Mouse (Mus musculus) forebrain, embryonic 14.5 days (tissue): ENCODE measurements around the gene Rimbp2. TPM values are rescaled to one million over a fixed set of nuclear protein-coding genes. Genes with fewer than 3 reads are reported as not detected.

Experiments
- ATAC-seq: fragments of 200-750 bp; cut with Nextera tagmentation; 2 replicates; pipeline ENCODE4 v1.8.0; 2017; ENCODE audit warnings: mild to moderate bottlenecking, moderate library complexity
- DNase-seq: peaks from one replicate; pipeline ENCODE4 v3.0.0-alpha.2; 2015; ENCODE audit warnings: low spot score
- H3K27ac ChIP-seq: fragments of 300-500 bp; sonication (generic); 2 replicates; pipeline ENCODE4 v1.5.1; 2014; ENCODE audit warnings: low read depth, mild to moderate bottlenecking, control low read depth, low read length, moderate library complexity
- H3K27me3 ChIP-seq: fragments of 300-500 bp; sonication (generic); replicated peaks from 2 replicates; pipeline ENCODE4 v1.6.1; 2014; ENCODE audit warnings: low read length, control low read depth, mixed read lengths; ENCODE audit not compliant: control insufficient read depth, insufficient read depth
- H3K36me3 ChIP-seq: fragments of 300-500 bp; sonication (generic); 2 replicates; pipeline ENCODE4 v1.6.1; 2014; ENCODE audit warnings: low read length, control low read depth; ENCODE audit not compliant: control insufficient read depth, insufficient read depth
- H3K4me1 ChIP-seq: fragments of 300-500 bp; sonication (generic); 2 replicates; pipeline ENCODE4 v1.6.1; 2014; ENCODE audit warnings: antibody characterized with exemption, low read length, control low read depth; ENCODE audit not compliant: control insufficient read depth, insufficient read depth
- H3K4me2 ChIP-seq: fragments of 300-500 bp; sonication (generic); 2 replicates; pipeline ENCODE4 v1.6.1; 2014; ENCODE audit warnings: mild to moderate bottlenecking, control low read depth, low read length
- H3K4me3 ChIP-seq: fragments of 300-500 bp; sonication (generic); 2 replicates; pipeline ENCODE4 v1.5.1; 2014; ENCODE audit warnings: low read depth, low read length, control low read depth
- H3K9ac ChIP-seq: fragments of 300-500 bp; sonication (generic); 2 replicates; pipeline ENCODE4 v1.6.1; 2014; ENCODE audit warnings: mild to moderate bottlenecking, low read length, control low read depth, moderate library complexity
- H3K9me3 ChIP-seq: fragments of 300-500 bp; sonication (generic); replicated peaks from 2 replicates; pipeline ENCODE4 v1.6.1; 2016; ENCODE audit warnings: low read length, control low read depth, mixed read lengths; ENCODE audit not compliant: control insufficient read depth
- WGBS: fragments of 180-500 bp; shearing (Covaris S2); extraction: QIAGEN DNeasy Blood & Tissue Kit; methylation state at CpG from one replicate; pipeline ENCODE4 v1.1.7; 2014; 5-methylcytosine and 5-hydroxymethylcytosine counted together
- polyA plus RNA-seq: library from polyadenylated mRNA; unstranded; fragments of >200 nt; fragmentation: Nextera tagmentation; extraction: Ambion mirVana; gene quantifications from 2 replicates; pipeline ENCODE4 v1.2.1, GENCODE M21; 2014

Gene Rimbp2
- polyA plus RNA-seq, 1 experiment from 2014 or later = 2.2 TPM

DNA sequence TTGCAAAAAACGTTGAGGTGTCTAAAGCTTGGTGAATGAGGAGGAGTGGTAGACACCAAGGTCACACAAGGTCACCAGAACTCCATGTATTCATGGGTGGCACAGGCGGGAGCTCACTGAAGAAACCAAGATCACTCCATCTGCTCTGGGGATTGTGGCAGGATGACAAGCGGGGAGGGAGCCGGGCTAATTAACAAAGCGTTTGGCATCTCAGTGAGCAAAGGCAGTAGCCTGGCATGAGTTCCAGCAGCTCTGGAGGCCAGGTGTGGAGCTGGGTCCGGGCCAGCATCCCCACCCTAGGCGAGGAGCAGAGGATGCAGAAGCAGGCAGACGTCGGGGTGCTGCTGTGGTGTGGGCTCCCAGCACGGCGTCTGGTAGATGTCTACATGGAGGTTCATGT is 108.3 kb downstream of the Rimbp2 start:
- H3K27ac ChIP-seq = no peak overlapping the region
- no peaks in the 10 kb centered on the region for H3K36me3 ChIP-seq
- no peaks in the 10 kb centered on the region for H3K27me3 ChIP-seq
- ATAC-seq (peak; percentile 40; the same call in 1 of the 2 replicates), DNase-seq (peak; percentile 71)
- no peak overlapping the region for H3K4me2 ChIP-seq
- H3K4me3 ChIP-seq = no peak overlapping the region
- H3K9ac ChIP-seq = no peak overlapping the region
- WGBS = 64% methylated on average over 11 of the region's 11 CpGs
- H3K9me3 ChIP-seq = no peaks in the 10 kb centered on the region; the same call in 1 of the 2 replicates
- H3K4me1 ChIP-seq = no peaks in the 10 kb centered on the region

DNA sequence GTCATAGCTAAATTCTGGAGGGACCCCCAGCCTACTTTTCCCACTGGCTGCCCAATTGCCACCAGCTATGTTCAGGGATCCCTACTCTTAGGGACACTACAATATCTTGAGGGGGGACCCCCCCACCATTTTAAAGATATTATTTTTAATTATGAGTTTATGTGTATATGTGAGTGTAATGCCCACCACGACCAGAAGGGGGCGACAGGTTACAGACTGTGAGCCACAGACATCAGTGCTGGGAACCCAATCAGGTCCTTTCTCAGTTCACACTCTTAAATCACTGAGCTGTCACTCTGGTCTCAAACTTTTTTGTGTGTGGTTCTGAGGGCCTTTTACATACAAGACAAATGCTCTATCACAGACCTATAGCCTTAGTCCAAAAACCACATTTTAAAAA is 109.3 kb downstream of the Rimbp2 start:
- H3K9me3 ChIP-seq = no peaks in the 10 kb centered on the region; the same call in 1 of the 2 replicates
- DNase-seq (no peak), ATAC-seq (no peak)
- H3K4me1 ChIP-seq = no peaks in the 10 kb centered on the region
- no peak overlapping the region for H3K9ac ChIP-seq
- no peak overlapping the region for H3K4me2 ChIP-seq
- H3K27me3 ChIP-seq = no peaks in the 10 kb centered on the region
- no peaks in the 10 kb centered on the region for H3K36me3 ChIP-seq
- no peak overlapping the region for H3K4me3 ChIP-seq
- H3K27ac ChIP-seq = no peak overlapping the region
- 49% methylated on average over 2 of the region's 2 CpGs for WGBS

DNA sequence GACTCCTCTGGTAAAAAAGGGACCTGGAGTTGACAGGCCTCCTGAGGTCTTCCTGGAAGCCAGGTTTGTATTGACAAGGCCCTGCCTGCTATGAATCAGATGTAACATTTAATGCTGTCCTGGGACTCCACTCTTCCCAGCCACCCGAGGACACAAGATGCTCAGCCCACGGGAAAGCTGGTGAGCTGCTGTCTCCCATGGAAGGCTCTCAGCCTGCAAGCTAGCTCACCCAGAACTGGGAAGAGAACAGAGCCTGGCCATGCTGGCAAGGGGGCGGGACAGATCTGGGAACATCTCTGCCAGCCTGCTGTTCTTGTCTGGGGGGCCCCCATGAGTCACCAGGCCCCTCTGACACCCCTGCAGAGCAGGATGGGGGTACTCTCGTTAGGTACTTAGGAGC is 111.7 kb downstream of the Rimbp2 start:
- DNase-seq (no peak), ATAC-seq (no peak)
- H3K4me3 ChIP-seq = no peak overlapping the region
- no peaks in the 10 kb centered on the region for H3K4me1 ChIP-seq
- H3K27ac ChIP-seq = no peak overlapping the region
- H3K9me3 ChIP-seq = no peaks in the 10 kb centered on the region; the same call in 1 of the 2 replicates
- WGBS = 72% methylated on average over 4 of the region's 4 CpGs
- no peak overlapping the region for H3K4me2 ChIP-seq
- H3K27me3 ChIP-seq = no peaks in the 10 kb centered on the region
- no peaks in the 10 kb centered on the region for H3K36me3 ChIP-seq
- no peak overlapping the region for H3K9ac ChIP-seq

DNA sequence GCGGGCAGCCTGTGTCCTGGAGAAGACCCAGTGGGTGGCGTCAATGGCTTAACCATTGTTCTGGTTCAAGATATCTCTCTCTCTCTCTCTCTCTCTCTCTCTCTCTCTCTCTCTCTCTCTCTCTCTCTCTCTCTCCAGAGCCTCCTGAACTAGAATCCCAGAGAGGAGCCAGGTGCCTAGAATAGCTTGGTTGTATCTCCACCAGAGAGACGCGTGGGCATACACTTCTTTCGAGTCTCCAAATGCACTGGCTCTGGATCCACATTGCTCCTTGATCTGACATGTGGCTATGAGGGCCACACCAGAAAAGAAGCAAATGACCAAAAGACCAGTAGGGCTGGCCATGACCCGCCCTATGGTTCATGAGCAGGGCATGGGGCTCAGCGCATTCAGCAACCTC is 116.2 kb downstream of the Rimbp2 start:
- Histone ChIP-seq H3K27me3 (no peaks in the 10 kb centered on the region), H3K4me2 (no peak overlapping the region), H3K4me1 (no peaks in the 10 kb centered on the region), H3K27ac (no peak overlapping the region), H3K9me3 (no peaks in the 10 kb centered on the region), H3K4me3 (no peak overlapping the region), H3K36me3 (no peaks in the 10 kb centered on the region), H3K9ac (no peak overlapping the region)
- no peak for ATAC-seq
- no peak for DNase-seq
- 95% methylated on average over 7 of the region's 7 CpGs for WGBS

DNA sequence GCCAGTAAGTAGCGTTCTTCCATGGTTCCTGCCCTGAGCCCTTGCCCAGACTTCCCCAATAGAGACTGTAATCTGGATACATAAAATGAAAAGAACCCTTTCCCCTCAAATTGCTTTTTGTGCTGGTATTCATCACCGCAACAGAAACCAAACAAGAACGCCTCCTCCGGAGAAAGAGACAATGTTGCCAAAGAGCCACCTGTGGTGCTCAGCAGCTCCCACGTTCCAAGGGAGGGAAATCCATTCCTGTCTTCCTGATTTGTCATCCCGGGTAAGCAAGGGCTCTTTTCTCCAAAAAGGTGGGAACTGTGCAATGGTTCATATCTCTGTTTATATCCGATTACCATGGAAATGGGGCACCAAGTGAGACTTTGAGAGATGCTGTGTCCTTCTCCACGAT is 119.2 kb downstream of the Rimbp2 start:
- no peaks in the 10 kb centered on the region for H3K4me1 ChIP-seq
- H3K4me3 ChIP-seq = no peak overlapping the region
- no peak overlapping the region for H3K9ac ChIP-seq
- no peak overlapping the region for H3K4me2 ChIP-seq
- WGBS = 53% methylated on average over 8 of the region's 8 CpGs
- H3K36me3 ChIP-seq = no peaks in the 10 kb centered on the region
- H3K27ac ChIP-seq = no peak overlapping the region
- no peaks in the 10 kb centered on the region for H3K27me3 ChIP-seq
- no peak for ATAC-seq
- no peaks in the 10 kb centered on the region for H3K9me3 ChIP-seq
- DNase-seq = no peak

DNA sequence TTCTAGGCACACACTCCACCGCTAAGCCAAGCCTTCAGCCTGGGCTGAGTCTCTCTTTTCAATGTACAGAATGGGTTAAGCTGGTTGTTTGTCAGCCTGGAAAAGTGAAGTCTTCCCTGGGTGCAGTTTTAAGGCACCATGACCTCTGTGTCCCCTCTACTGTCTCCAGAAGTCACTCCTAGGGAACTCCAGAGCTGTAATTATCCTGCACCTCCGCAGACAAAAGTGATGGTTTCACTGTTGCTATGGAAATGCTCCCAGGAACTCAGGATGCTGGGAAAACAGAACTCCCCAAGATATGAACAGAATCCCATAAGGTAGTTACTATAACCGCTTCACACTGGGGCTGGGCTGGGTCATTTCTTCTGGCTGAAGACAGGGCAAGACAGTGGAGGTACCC is 130.4 kb downstream of the Rimbp2 start:
- H3K36me3 ChIP-seq = no peaks in the 10 kb centered on the region
- 76% methylated on average over 3 of the region's 3 CpGs for WGBS
- H3K27me3 ChIP-seq = no peaks in the 10 kb centered on the region
- H3K9me3 ChIP-seq = no peaks in the 10 kb centered on the region
- no peak overlapping the region for H3K27ac ChIP-seq
- ATAC-seq (no peak), DNase-seq (no peak)
- no peak overlapping the region for H3K4me3 ChIP-seq
- no peak overlapping the region for H3K9ac ChIP-seq
- no peaks in the 10 kb centered on the region for H3K4me1 ChIP-seq
- H3K4me2 ChIP-seq = no peak overlapping the region

DNA sequence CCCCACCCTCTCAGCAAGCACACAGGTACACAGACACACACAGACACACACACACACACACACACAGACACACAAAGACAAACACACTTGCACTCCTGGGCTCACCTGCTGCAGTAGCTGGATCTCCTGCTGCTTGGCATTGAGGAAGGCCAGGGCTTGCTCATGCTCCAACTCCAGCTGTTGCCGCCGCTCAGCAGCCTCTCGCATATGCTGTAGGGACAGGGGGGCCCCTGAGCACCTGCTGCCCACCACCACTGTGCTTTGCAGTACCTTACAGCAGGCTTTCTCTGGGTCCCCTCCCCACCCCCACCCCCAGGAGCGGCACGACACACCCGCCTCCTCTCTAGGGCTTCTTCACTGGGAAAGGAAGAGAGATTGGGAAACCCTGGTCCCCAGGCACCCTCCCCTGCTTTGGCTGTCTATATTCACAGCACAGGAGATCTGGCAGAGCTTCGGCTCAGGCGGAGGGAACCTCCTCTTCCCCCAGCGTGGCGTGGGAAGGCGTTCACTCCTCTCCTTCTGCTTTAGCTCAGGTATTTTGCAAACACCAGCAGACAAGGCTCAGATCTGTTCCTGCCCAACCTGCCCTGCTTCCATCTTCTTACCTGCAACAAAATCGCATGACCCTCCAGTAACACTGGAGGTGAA is 133.5 kb downstream of the Rimbp2 start:
- H3K27ac ChIP-seq = no peak overlapping the region
- no peaks in the 10 kb centered on the region for H3K9me3 ChIP-seq
- H3K9ac ChIP-seq = no peak overlapping the region
- no peak overlapping the region for H3K4me2 ChIP-seq
- H3K36me3 ChIP-seq = no peaks in the 10 kb centered on the region
- H3K27me3 ChIP-seq = no peaks in the 10 kb centered on the region
- H3K4me1 ChIP-seq = peaks cover 11% of the 10 kb centered on the region; the same call in 1 of the 2 replicates
- 56% methylated on average over 12 of the region's 12 CpGs for WGBS
- no peak for ATAC-seq
- no peak overlapping the region for H3K4me3 ChIP-seq
- DNase-seq = no peak

DNA sequence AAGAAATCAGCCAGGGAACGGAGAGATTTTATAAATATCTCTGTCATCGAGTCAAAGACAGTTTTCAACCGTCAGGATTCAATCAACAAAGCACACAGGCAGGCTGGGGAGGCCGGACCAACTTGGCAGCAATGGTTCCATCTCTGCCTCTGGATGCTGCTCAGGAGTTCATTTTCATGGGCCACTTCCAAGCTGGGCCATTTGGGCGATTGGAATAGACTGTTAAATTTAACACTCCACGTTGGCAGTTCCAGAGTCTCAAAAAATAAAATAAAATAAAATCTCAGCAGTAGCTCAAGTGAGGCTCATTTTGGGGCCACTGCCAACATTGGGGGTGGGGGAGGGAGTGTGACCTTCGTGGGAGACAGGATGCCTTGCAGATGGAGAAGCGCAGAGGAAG is 137.7 kb downstream of the Rimbp2 start:
- DNase-seq = peak; percentile 56
- WGBS = 38% methylated on average over 8 of the region's 8 CpGs

DNA sequence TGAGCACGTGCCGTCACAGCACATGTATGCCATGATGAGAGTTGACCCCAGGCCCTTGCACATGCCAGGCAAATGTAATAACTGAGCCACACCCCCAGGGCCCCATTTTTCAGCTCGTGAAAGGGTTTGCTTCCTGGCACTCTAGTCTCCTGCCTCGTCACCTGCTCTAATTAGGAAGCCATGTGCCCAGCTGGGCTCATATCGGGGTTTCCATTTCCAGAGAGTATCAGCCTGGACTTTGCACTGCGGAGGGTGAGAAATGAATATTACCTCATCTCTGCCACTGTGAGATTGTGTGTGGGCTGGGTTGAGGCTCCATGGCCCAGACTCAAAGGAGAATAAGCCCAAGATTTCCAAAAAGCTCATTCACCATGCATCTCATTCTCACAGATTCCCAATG is 138.2 kb downstream of the Rimbp2 start:
- Histone ChIP-seq H3K4me1 (peaks cover 17% of the 10 kb centered on the region), H3K4me2 (no peak overlapping the region), H3K4me3 (no peak overlapping the region), H3K9ac (no peak overlapping the region), H3K9me3 (no peaks in the 10 kb centered on the region), H3K36me3 (no peaks in the 10 kb centered on the region), H3K27me3 (no peaks in the 10 kb centered on the region), H3K27ac (no peak overlapping the region)
- 22% methylated on average over 6 of the region's 6 CpGs for WGBS
- ATAC-seq (peak; percentile 79), DNase-seq (peak; percentile 82)

More for the DNA sequence above, 137.7 kb downstream of the Rimbp2 start:
- H3K27me3 ChIP-seq = no peaks in the 10 kb centered on the region
- no peaks in the 10 kb centered on the region for H3K9me3 ChIP-seq
- H3K36me3 ChIP-seq = no peaks in the 10 kb centered on the region
- H3K27ac ChIP-seq = no peak overlapping the region
- no peak overlapping the region for H3K9ac ChIP-seq
- H3K4me1 ChIP-seq = peaks cover 12% of the 10 kb centered on the region
- ATAC-seq = peak; percentile 44; the same call in 1 of the 2 replicates
- H3K4me3 ChIP-seq = no peak overlapping the region
- no peak overlapping the region for H3K4me2 ChIP-seq
